Mouse (Mus musculus) kidney, embryonic 16.5 days (tissue): ENCODE data around the gene Gm10037. TPM values are rescaled to one million over a fixed set of nuclear protein-coding genes. Genes with fewer than 3 reads are reported as not detected.

Experiments
- ATAC-seq: fragments of 200-750 bp; cut with Nextera tagmentation; 2 replicates; pipeline ENCODE4 v1.8.0; 2017; ENCODE audit warnings: moderate TSS enrichment; ENCODE audit not compliant: low FRiP score, low TSS enrichment
- H3K27ac ChIP-seq: fragments of 300-500 bp; sonication (generic); 2 replicates; pipeline ENCODE4 v1.5.1; 2014; ENCODE audit warnings: low read length
- H3K27me3 ChIP-seq: fragments of 300-500 bp; sonication (generic); 2 replicates; pipeline ENCODE4 v1.6.1; 2014; ENCODE audit warnings: low read length, control low read depth, mixed read lengths; ENCODE audit not compliant: insufficient read depth
- H3K36me3 ChIP-seq: fragments of 300-500 bp; sonication (generic); 2 replicates; pipeline ENCODE4 v1.6.1; 2014; ENCODE audit warnings: low read length, control low read depth, mixed read lengths; ENCODE audit not compliant: insufficient read depth
- H3K4me1 ChIP-seq: fragments of 300-500 bp; sonication (generic); 2 replicates; pipeline ENCODE4 v1.6.1; 2014; ENCODE audit warnings: low read length, control low read depth, mixed read lengths; ENCODE audit not compliant: insufficient read depth
- H3K4me2 ChIP-seq: fragments of 300-500 bp; sonication (generic); replicated peaks from 2 replicates; pipeline ENCODE4 v1.6.1; 2014; ENCODE audit warnings: low read depth, low read length
- H3K4me3 ChIP-seq: fragments of 300-500 bp; sonication (generic); 2 replicates; pipeline ENCODE4 v1.5.1; 2014; ENCODE audit warnings: mild to moderate bottlenecking, low read length
- H3K9ac ChIP-seq: fragments of 300-500 bp; sonication (generic); replicated peaks from 2 replicates; pipeline ENCODE4 v1.6.1; 2014; ENCODE audit warnings: low read length
- H3K9me3 ChIP-seq: fragments of 300-500 bp; sonication (generic); 2 replicates; pipeline ENCODE4 v1.6.1; 2016; ENCODE audit warnings: low read length, control low read depth
- WGBS: fragments of 180-500 bp; shearing (Covaris S2); extraction: QIAGEN DNeasy Blood & Tissue Kit; methylation state at CpG from one replicate; pipeline ENCODE4 v1.1.7; 2014; 5-methylcytosine and 5-hydroxymethylcytosine counted together
- polyA plus RNA-seq: library from polyadenylated mRNA; unstranded; fragments of >200 nt; fragmentation: Nextera tagmentation; extraction: Ambion mirVana; gene quantifications from 2 replicates; pipeline ENCODE4 v1.2.1, GENCODE M21; 2015

Gene Gm10037
- polyA plus RNA-seq, 1 experiment from 2014 or later = 3.6 TPM

GRCm38 (mm10) chr13:67843775-67844118 lies 12.8 kb downstream of the Gm10037 start:
- WGBS = 47% methylated on average over 6 of the region's 6 CpGs
- peak overlapping the region; percentile 57 for H3K4me2 ChIP-seq
- H3K9me3 ChIP-seq = no peaks in the 10 kb centered on the region
- no peaks in the 10 kb centered on the region for H3K36me3 ChIP-seq
- H3K27me3 ChIP-seq = no peaks in the 10 kb centered on the region
- peaks cover 6% of the 10 kb centered on the region; the same call in 1 of the 2 replicates for H3K4me1 ChIP-seq
- no peak for ATAC-seq
- H3K27ac ChIP-seq = no peak overlapping the region
- peak overlapping the region; percentile 70 for H3K9ac ChIP-seq
- H3K4me3 ChIP-seq = peak overlapping the region; percentile 41

- H3K27ac ChIP-seq = no peak overlapping the region
- 3% methylated on average over 13 of the region's 19 CpGs for WGBS
- no peaks in the 10 kb centered on the region for H3K27me3 ChIP-seq
- ATAC-seq = peak; percentile 79
- peak overlapping the region; percentile 57 for H3K4me2 ChIP-seq
- no peaks in the 10 kb centered on the region for H3K36me3 ChIP-seq
- H3K4me1 ChIP-seq = peaks cover 6% of the 10 kb centered on the region; the same call in 1 of the 2 replicates
- H3K4me3 ChIP-seq = peak overlapping the region; percentile 41
- H3K9ac ChIP-seq = peak overlapping the region; percentile 70
- no peaks in the 10 kb centered on the region for H3K9me3 ChIP-seq
Measured at GRCm38 (mm10) chr13:67844119-67844852, 13.4 kb downstream of the Gm10037 start.

- H3K4me3 ChIP-seq = peak overlapping the region; percentile 41
- peak; percentile 49; the same call in 1 of the 2 replicates for ATAC-seq
- H3K9ac ChIP-seq = peak overlapping the region; percentile 31; the same call in 1 of the 2 replicates
- peak overlapping the region; percentile 57 for H3K4me2 ChIP-seq
- no peaks in the 10 kb centered on the region for H3K36me3 ChIP-seq
- no peak overlapping the region for H3K27ac ChIP-seq
- no peaks in the 10 kb centered on the region for H3K27me3 ChIP-seq
- peaks cover 6% of the 10 kb centered on the region; the same call in 1 of the 2 replicates for H3K4me1 ChIP-seq
- WGBS = 24% methylated on average over 8 of the region's 8 CpGs
- H3K9me3 ChIP-seq = no peaks in the 10 kb centered on the region
Measured at GRCm38 (mm10) chr13:67844853-67845194, 13.9 kb downstream of the Gm10037 start.

GRCm38 (mm10) chr13:67850361-67850760 lies 19.5 kb downstream of the Gm10037 start:
- H3K4me3 ChIP-seq = no peak overlapping the region
- H3K27me3 ChIP-seq = no peaks in the 10 kb centered on the region
- 89% methylated on average over 3 of the region's 3 CpGs for WGBS
- H3K4me2 ChIP-seq = no peak overlapping the region
- no peak for ATAC-seq
- H3K36me3 ChIP-seq = no peaks in the 10 kb centered on the region
- no peaks in the 10 kb centered on the region for H3K4me1 ChIP-seq
- H3K9me3 ChIP-seq = no peaks in the 10 kb centered on the region
- no peak overlapping the region for H3K9ac ChIP-seq
- no peak overlapping the region for H3K27ac ChIP-seq

DNA sequence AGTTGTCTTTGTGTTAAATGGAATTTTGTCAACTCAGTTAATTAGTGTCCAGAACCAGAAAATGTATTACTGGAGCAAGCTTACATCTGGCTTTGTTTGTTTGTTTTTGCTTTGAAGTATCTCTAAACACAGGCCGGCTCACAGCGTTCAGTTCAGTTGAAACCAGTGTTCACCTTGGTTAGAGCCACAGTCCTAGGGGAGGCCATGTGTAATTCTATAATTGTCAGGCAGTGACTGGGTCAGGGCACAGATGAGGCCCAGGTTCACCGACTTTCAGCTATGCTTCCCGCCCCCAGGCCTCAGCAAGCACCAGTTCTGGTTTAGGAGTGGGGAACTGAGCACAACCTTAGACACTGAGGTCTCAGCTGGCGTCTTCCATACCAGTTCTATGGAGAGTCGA lies 22.2 kb downstream of the Gm10037 start:
- Histone ChIP-seq H3K27ac (no peak overlapping the region), H3K27me3 (no peaks in the 10 kb centered on the region), H3K4me2 (no peak overlapping the region), H3K9me3 (no peaks in the 10 kb centered on the region), H3K4me3 (no peak overlapping the region), H3K36me3 (no peaks in the 10 kb centered on the region), H3K4me1 (no peaks in the 10 kb centered on the region), H3K9ac (no peak overlapping the region)
- 50% methylated on average over 6 of the region's 6 CpGs for WGBS
- 0 out of 2 replicates have a peak, but pooled peaks have one; percentile 35 for ATAC-seq

GRCm38 (mm10) chr13:67853983-67854382 lies 23.1 kb downstream of the Gm10037 start:
- 88% methylated on average over 2 of the region's 2 CpGs for WGBS
- no peaks in the 10 kb centered on the region for H3K36me3 ChIP-seq
- no peak overlapping the region for H3K4me3 ChIP-seq
- H3K9ac ChIP-seq = no peak overlapping the region
- no peaks in the 10 kb centered on the region for H3K9me3 ChIP-seq
- H3K4me1 ChIP-seq = no peaks in the 10 kb centered on the region
- H3K4me2 ChIP-seq = no peak overlapping the region
- H3K27ac ChIP-seq = no peak overlapping the region
- no peak for ATAC-seq
- no peaks in the 10 kb centered on the region for H3K27me3 ChIP-seq

DNA sequence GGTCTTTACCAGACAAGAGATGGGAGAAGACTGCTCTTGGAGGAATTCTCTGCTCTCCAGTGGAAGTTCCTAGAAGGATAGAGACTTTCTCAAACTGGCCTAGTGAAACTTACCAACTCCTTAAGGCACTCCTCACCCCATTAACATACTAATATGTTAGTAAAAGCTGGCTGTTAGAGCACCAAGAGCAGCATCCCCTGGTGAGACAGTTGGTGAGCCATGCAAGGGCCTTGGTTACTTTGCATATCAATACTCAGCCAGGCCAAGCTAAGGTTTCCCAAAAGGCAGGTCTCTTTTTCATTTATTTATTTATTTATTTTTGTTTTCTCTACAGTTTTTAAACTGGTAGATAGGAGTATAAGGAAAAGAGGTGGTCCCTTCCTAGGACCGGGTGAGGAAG lies 26.4 kb downstream of the Gm10037 start:
- WGBS = 14% methylated on average over 1 of the region's 1 CpGs
- no peaks in the 10 kb centered on the region for H3K36me3 ChIP-seq
- H3K9me3 ChIP-seq = no peaks in the 10 kb centered on the region
- no peak overlapping the region for H3K4me3 ChIP-seq
- no peak for ATAC-seq
- H3K9ac ChIP-seq = no peak overlapping the region
- H3K4me2 ChIP-seq = no peak overlapping the region
- no peak overlapping the region for H3K27ac ChIP-seq
- no peaks in the 10 kb centered on the region for H3K27me3 ChIP-seq
- H3K4me1 ChIP-seq = no peaks in the 10 kb centered on the region

DNA sequence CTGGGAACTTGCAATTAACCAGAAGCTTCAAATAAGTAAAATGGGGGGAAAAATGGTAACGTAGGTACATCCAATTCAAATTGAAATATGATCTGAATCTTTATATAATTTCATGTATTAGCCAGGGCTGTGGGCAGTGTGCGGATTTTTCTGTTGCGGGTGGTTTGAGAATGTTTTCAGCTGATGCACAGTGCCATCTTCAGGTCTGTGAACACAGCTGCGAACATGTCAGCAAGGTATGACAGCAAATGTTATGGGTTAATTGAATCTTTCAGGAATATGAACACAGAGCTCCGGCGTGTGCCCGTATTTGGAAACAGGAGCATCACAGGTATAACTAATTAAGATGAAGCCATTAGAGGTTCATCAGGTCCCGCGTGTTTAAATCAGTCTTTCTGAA lies 31.6 kb downstream of the Gm10037 start:
- no peak overlapping the region for H3K4me2 ChIP-seq
- H3K36me3 ChIP-seq = no peaks in the 10 kb centered on the region
- H3K4me3 ChIP-seq = no peak overlapping the region
- no peaks in the 10 kb centered on the region for H3K27me3 ChIP-seq
- ATAC-seq = no peak
- no peak overlapping the region for H3K9ac ChIP-seq
- no peaks in the 10 kb centered on the region; the same call in 1 of the 2 replicates for H3K9me3 ChIP-seq
- no peaks in the 10 kb centered on the region for H3K4me1 ChIP-seq
- H3K27ac ChIP-seq = no peak overlapping the region
- WGBS = 83% methylated on average over 9 of the region's 9 CpGs

- no peak for ATAC-seq
- Histone ChIP-seq H3K27ac (no peak within 1 kb of the TSS), H3K36me3 (no peaks in the 10 kb centered on the region), H3K9me3 (no peaks in the 10 kb centered on the region; the same call in 1 of the 2 replicates), H3K9ac (no peak within 1 kb of the TSS), H3K27me3 (no peaks in the 10 kb centered on the region), H3K4me2 (no peak within 1 kb of the TSS), H3K4me1 (no peaks in the 10 kb centered on the region), H3K4me3 (no peak within 1 kb of the TSS)
- WGBS = 80% methylated on average over 11 of the region's 11 CpGs
Measured at GRCm38 (mm10) chr13:67863026-67863425, 32.1 kb downstream of the Gm10037 start, which contains the start of gene BC048507. TSS of gene BC048507 (plus strand) at chr13:67863326.

- no peak for ATAC-seq
- WGBS = 70% methylated on average over 5 of the region's 5 CpGs
- Histone ChIP-seq H3K27me3 (no peaks in the 10 kb centered on the region), H3K4me2 (no peak overlapping the region), H3K4me3 (no peak overlapping the region), H3K4me1 (no peaks in the 10 kb centered on the region), H3K9ac (no peak overlapping the region), H3K9me3 (no peaks in the 10 kb centered on the region; the same call in 1 of the 2 replicates), H3K27ac (no peak overlapping the region), H3K36me3 (no peaks in the 10 kb centered on the region)
Measured at GRCm38 (mm10) chr13:67864764-67865350, 34.0 kb downstream of the Gm10037 start.
